Mouse (Mus musculus) kidney, embryonic 15.5 days (tissue): Measurements from ENCODE around the gene Gm21190. TPM values are rescaled to one million over a fixed set of nuclear protein-coding genes. Genes with fewer than 3 reads are reported as not detected.
"Not testable (repeated sequence)": the region's sequence is repeated elsewhere in the genome, so short reads cannot be mapped to it uniquely, and the experiment has no call there.

Experiments used
- ATAC-seq: fragments of 200-750 bp; cut with Nextera tagmentation; replicated peaks from 2 replicates; pipeline ENCODE4 v1.8.0; 2017; ENCODE audit warnings: moderate TSS enrichment; ENCODE audit not compliant: low FRiP score
- H3K27ac ChIP-seq: fragments of 300-500 bp; sonication (generic); 2 replicates; pipeline ENCODE4 v1.5.1; 2015; ENCODE audit warnings: mild to moderate bottlenecking, inconsistent platforms
- H3K27me3 ChIP-seq: fragments of 300-500 bp; sonication (generic); 2 replicates; pipeline ENCODE4 v1.6.1; 2015; ENCODE audit warnings: inconsistent platforms
- H3K36me3 ChIP-seq: fragments of 300-500 bp; sonication (generic); 2 replicates; pipeline ENCODE4 v1.6.1; 2015; ENCODE audit warnings: inconsistent platforms
- H3K4me1 ChIP-seq: fragments of 300-500 bp; sonication (generic); 2 replicates; pipeline ENCODE4 v1.6.1; 2015; ENCODE audit warnings: inconsistent platforms
- H3K4me2 ChIP-seq: fragments of 300-500 bp; sonication (generic); 2 replicates; pipeline ENCODE4 v1.6.1; 2015; ENCODE audit warnings: moderate library complexity, mild to moderate bottlenecking, inconsistent platforms
- H3K4me3 ChIP-seq: fragments of 300-500 bp; sonication (generic); replicated peaks from 2 replicates; pipeline ENCODE4 v1.5.1; 2015; ENCODE audit warnings: mild to moderate bottlenecking, inconsistent platforms
- H3K9ac ChIP-seq: fragments of 300-500 bp; sonication (generic); 2 replicates; pipeline ENCODE4 v1.6.1; 2015; ENCODE audit warnings: mild to moderate bottlenecking, inconsistent platforms
- H3K9me3 ChIP-seq: fragments of 300-500 bp; sonication (generic); replicated peaks from 2 replicates; pipeline ENCODE4 v1.6.1; 2016; ENCODE audit warnings: inconsistent platforms
- WGBS: fragments of 180-500 bp; shearing (Covaris S2); methylation state at CpG from one replicate; pipeline ENCODE4 v1.1.7; 2015; ENCODE audit warnings: mixed read lengths; 5-methylcytosine and 5-hydroxymethylcytosine counted together
- polyA plus RNA-seq: library from polyadenylated mRNA; unstranded; fragments of >200 nt; fragmentation: Nextera tagmentation; extraction: Ambion mirVana; gene quantifications from 2 replicates; pipeline ENCODE4 v1.2.1, GENCODE M21; 2015

Gm21190 gene
- not detected in 2 replicates for polyA plus RNA-seq

DNA sequence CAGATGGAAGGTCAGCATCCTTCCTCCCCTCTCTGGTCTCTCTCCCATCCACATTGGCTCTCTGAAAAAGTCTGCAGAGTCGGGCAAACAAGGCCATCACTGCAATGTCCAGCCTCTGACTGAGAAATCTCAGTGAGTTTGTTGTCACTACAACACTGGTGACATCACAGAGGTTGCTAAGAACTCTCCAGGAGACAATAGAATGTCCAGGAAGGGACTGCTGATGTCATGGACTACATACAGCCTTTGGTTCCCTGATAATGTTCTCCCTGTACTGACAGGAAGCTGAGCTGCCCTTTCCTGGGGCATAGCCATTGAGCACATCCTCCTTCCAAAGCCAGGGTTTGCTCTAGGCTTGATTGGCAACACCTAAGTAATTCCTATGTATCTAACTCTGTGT is at the start of gene Gm21190:
Gene Gm21190, minus strand, starts transcription at position 101 of the 400 bp plus-strand sequence.
- WGBS = 55% methylated on average over 1 of the region's 1 CpGs
- not testable (repeated sequence) for H3K4me3 ChIP-seq, H3K9ac ChIP-seq, H3K4me1 ChIP-seq, H3K27ac ChIP-seq, ATAC-seq, H3K4me2 ChIP-seq, H3K27me3 ChIP-seq, H3K36me3 ChIP-seq
- H3K9me3 ChIP-seq = peaks cover 18% of the 10 kb centered on the region

DNA sequence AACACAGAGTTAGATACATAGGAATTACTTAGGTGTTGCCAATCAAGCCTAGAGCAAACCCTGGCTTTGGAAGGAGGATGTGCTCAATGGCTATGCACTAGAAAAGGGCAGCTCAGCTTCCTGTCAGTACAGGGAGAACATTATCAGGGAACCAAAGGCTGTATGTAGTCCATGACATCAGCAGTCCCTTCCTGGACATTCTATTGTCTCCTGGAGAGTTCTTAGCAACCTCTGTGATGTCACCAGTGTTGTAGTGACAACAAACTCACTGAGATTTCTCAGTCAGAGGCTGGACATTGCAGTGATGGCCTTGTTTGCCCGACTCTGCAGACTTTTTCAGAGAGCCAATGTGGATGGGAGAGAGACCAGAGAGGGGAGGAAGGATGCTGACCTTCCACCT is 48.0 kb upstream of the Gm21190 start, which contains the start of gene Gm21083:
Gene Gm21083, plus strand, starts transcription at position 301 of the 400 bp plus-strand sequence.
- H3K27ac ChIP-seq, H3K4me1 ChIP-seq, ATAC-seq, H3K9me3 ChIP-seq, H3K36me3 ChIP-seq, H3K9ac ChIP-seq, H3K4me3 ChIP-seq, H3K4me2 ChIP-seq, H3K27me3 ChIP-seq: not testable (repeated sequence)
- 60% methylated on average over 1 of the region's 1 CpGs for WGBS

GRCm38 (mm10) chr5:15573735-15574134 is 44.7 kb upstream of the Gm21190 start:
- ATAC-seq, H3K4me1 ChIP-seq, H3K27me3 ChIP-seq, H3K27ac ChIP-seq, H3K9ac ChIP-seq, H3K36me3 ChIP-seq, H3K9me3 ChIP-seq, H3K4me2 ChIP-seq, H3K4me3 ChIP-seq: not testable (repeated sequence)

- not testable (repeated sequence) for H3K9ac ChIP-seq, H3K9me3 ChIP-seq, H3K27ac ChIP-seq, H3K4me2 ChIP-seq, H3K4me1 ChIP-seq, H3K36me3 ChIP-seq, H3K27me3 ChIP-seq, H3K4me3 ChIP-seq
- peak; percentile 40 for ATAC-seq
- WGBS = 79% methylated on average over 3 of the region's 3 CpGs
Observed at GRCm38 (mm10) chr5:15561425-15562264, 32.6 kb upstream of the Gm21190 start.

DNA sequence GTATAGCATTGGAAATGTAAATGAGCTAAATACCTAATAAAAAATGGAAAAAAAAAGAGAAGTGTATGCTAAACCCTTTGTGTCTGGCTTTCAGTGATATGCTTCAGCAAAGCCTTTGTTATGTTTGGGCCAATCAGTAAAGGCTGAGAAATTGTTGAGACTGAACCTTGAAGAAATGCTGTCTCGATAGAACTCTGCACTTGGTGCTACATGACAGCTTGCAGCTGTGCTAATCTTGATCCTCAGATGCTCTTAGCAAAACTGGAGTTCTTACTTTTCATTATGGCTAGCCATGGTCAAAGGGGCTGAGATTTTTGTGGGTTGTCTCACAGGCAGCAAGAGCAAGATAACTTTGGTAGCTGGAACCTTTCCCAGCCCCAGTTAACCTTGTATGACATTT is 29.6 kb upstream of the Gm21190 start:
- 68% methylated on average over 1 of the region's 1 CpGs for WGBS
- H3K27ac ChIP-seq, H3K9ac ChIP-seq, H3K27me3 ChIP-seq, H3K4me2 ChIP-seq, H3K4me3 ChIP-seq, H3K9me3 ChIP-seq, ATAC-seq, H3K36me3 ChIP-seq, H3K4me1 ChIP-seq: not testable (repeated sequence)

DNA sequence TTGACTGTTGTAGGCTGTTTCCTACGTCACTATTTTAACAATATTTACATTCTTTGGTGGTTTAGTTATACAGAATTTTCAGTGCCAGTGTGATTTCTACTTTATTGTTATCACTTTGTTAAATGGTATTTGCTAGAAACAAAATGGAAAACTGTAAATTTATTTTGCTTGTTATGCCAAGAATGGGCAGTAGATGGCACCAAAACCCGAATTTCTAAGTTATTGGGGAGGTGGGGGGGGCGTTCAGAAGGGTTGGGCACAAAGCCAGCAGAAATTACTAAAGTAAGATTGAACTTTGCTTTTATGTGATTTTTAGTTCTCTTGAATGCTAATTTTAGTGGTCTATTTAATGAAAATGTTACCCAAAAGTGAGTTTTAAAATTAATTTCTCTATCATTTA is 20.6 kb upstream of the Gm21190 start:
- peaks cover 18% of the 10 kb centered on the region for H3K9me3 ChIP-seq
- H3K36me3 ChIP-seq, H3K27me3 ChIP-seq, H3K9ac ChIP-seq, ATAC-seq, H3K4me3 ChIP-seq, H3K4me1 ChIP-seq, H3K4me2 ChIP-seq, H3K27ac ChIP-seq: not testable (repeated sequence)
- 15% methylated on average over 3 of the region's 3 CpGs for WGBS

GRCm38 (mm10) chr5:15549134-15549533 is 20.1 kb upstream of the Gm21190 start:
- WGBS = 56% methylated on average over 1 of the region's 1 CpGs

GRCm38 (mm10) chr5:15548642-15549041 is 19.6 kb upstream of the Gm21190 start:
- not testable (repeated sequence) for H3K27ac ChIP-seq, H3K36me3 ChIP-seq, ATAC-seq, H3K27me3 ChIP-seq, H3K9ac ChIP-seq, H3K4me3 ChIP-seq, H3K4me2 ChIP-seq, H3K4me1 ChIP-seq
- H3K9me3 ChIP-seq = peaks cover 15% of the 10 kb centered on the region
- 74% methylated on average over 6 of the region's 6 CpGs for WGBS

More at GRCm38 (mm10) chr5:15549134-15549533, 20.1 kb upstream of the Gm21190 start:
- H3K9ac ChIP-seq, H3K27ac ChIP-seq, H3K4me1 ChIP-seq, ATAC-seq, H3K4me2 ChIP-seq, H3K27me3 ChIP-seq, H3K36me3 ChIP-seq, H3K4me3 ChIP-seq: not testable (repeated sequence)
- peaks cover 15% of the 10 kb centered on the region for H3K9me3 ChIP-seq

DNA sequence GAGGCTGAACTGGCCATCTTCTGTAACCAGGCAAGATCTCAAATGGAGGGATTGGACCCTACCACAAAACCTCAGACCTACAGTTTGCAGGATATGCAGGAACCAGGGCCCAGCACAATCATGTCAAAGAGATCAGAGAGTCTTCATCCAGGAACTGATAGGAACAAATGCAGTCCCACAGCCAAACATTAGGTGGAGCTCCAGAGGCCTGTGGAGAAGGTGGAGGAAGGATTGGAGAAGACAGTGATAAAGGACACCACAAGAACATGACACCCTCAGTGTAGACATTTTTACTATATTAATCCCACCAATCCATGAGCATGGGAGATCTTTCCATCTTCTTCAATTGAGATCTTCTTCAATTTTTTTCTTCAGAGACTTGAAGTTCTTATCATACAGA is 6.6 kb downstream of the Gm21190 start:
- H3K4me3 ChIP-seq, H3K9ac ChIP-seq, H3K36me3 ChIP-seq, ATAC-seq, H3K27ac ChIP-seq, H3K27me3 ChIP-seq, H3K9me3 ChIP-seq, H3K4me1 ChIP-seq, H3K4me2 ChIP-seq: not testable (repeated sequence)

DNA sequence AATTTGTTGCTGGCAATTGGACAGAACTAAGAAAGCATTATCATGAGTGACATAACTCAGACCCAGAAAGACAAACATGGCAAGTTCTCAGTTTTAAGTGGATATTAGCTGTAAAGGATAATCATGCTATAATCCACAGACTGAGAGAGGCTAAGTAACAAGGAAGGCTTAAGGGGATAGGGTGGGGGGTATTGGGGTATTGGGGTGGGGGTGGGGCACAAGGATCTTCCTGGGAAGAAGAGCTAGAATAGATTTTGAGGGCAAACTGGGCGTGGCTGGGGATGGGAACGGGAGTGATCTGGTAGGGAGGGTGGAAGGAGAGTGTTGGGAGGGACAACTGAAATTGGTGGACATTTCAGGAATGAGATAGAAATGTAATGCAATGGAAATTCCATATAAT is 7.0 kb downstream of the Gm21190 start:
- not testable (repeated sequence) for H3K36me3 ChIP-seq, H3K27me3 ChIP-seq, H3K4me2 ChIP-seq, H3K9me3 ChIP-seq, H3K27ac ChIP-seq, H3K4me3 ChIP-seq, H3K9ac ChIP-seq, H3K4me1 ChIP-seq
- WGBS = 37% methylated on average over 2 of the region's 2 CpGs
- peak; percentile 66; the same call in 1 of the 2 replicates for ATAC-seq

- not testable (repeated sequence) for H3K36me3 ChIP-seq, H3K4me1 ChIP-seq, H3K27ac ChIP-seq, H3K9me3 ChIP-seq, ATAC-seq, H3K27me3 ChIP-seq, H3K4me3 ChIP-seq, H3K4me2 ChIP-seq, H3K9ac ChIP-seq
- 20% methylated on average over 5 of the region's 5 CpGs for WGBS
Observed at GRCm38 (mm10) chr5:15520418-15520817, 8.6 kb downstream of the Gm21190 start.

GRCm38 (mm10) chr5:15517150-15517549 is 11.9 kb downstream of the Gm21190 start:
- not testable (repeated sequence) for H3K27me3 ChIP-seq, H3K4me3 ChIP-seq, H3K36me3 ChIP-seq, H3K4me1 ChIP-seq, ATAC-seq, H3K4me2 ChIP-seq, H3K27ac ChIP-seq, H3K9ac ChIP-seq
- WGBS = 74% methylated on average over 2 of the region's 2 CpGs
- peaks cover 10% of the 10 kb centered on the region for H3K9me3 ChIP-seq

GRCm38 (mm10) chr5:15512236-15512635 is 16.8 kb downstream of the Gm21190 start:
- not testable (repeated sequence) for H3K9ac ChIP-seq, H3K27me3 ChIP-seq, H3K4me1 ChIP-seq, H3K4me2 ChIP-seq, H3K4me3 ChIP-seq, H3K36me3 ChIP-seq, H3K27ac ChIP-seq
- 67% methylated on average over 3 of the region's 3 CpGs for WGBS
- peaks cover 22% of the 10 kb centered on the region for H3K9me3 ChIP-seq
- ATAC-seq = peak; percentile 74
